Mouse (Mus musculus): Measurements from ENCODE around the gene Spocd1. TPM values are rescaled to one million over a fixed set of nuclear protein-coding genes. Genes with fewer than 3 reads are reported as not detected.

Gene Spocd1
- polyA plus RNA-seq, 1 experiment from 2014 or later = not detected

GRCm38 (mm10) chr4:129971989-129972388 is 42.9 kb downstream of the Spocd1 start:
- H3K4me3 ChIP-seq (ENCODE audit: low read depth, low read length) = no peak overlapping the region
- 55% methylated on average over 7 of the region's 7 CpGs for WGBS
- ATAC-seq (ENCODE audit: insufficient number of reproducible peaks, low FRiP score, low TSS enrichment, low read depth) (no peak), DNase-seq (ENCODE audit: low spot score) (no peak)
- H3K4me1 ChIP-seq (ENCODE audit: control insufficient read depth, insufficient read depth, low read length) = peaks cover 8% of the 10 kb centered on the region
- H3K36me3 ChIP-seq (ENCODE audit: control insufficient read depth, insufficient read depth, low read length) = no peaks in the 10 kb centered on the region
- no peak overlapping the region for H3K9ac ChIP-seq (ENCODE audit: low read length)
- no peak overlapping the region for H3K27ac ChIP-seq (replicated peaks; ENCODE audit: low read depth, low read length)
- H3K4me2 ChIP-seq (ENCODE audit: low read depth, severe bottlenecking) = no peak overlapping the region
- 0 out of 2 replicates have a peak, but pooled peaks cover 4% of the 10 kb centered on the region for H3K27me3 ChIP-seq (ENCODE audit: control insufficient read depth, insufficient read depth, low read length)
- H3K9me3 ChIP-seq (ENCODE audit: control insufficient read depth, low read length) = no peaks in the 10 kb centered on the region

GRCm38 (mm10) chr4:129974285-129974684 is 45.2 kb downstream of the Spocd1 start:
- WGBS = 66% methylated on average over 9 of the region's 9 CpGs
- H3K27me3 ChIP-seq (ENCODE audit: control insufficient read depth, insufficient read depth, low read length) = 0 out of 2 replicates have a peak, but pooled peaks cover 4% of the 10 kb centered on the region

GRCm38 (mm10) chr4:129977256-129977655 is 48.2 kb downstream of the Spocd1 start:
- Histone ChIP-seq H3K27ac (replicated peaks; ENCODE audit: low read depth, low read length) (no peak overlapping the region), H3K4me2 (ENCODE audit: low read depth, severe bottlenecking) (no peak overlapping the region), H3K4me3 (ENCODE audit: low read depth, low read length) (no peak overlapping the region), H3K9me3 (ENCODE audit: control insufficient read depth, low read length) (no peaks in the 10 kb centered on the region), H3K27me3 (ENCODE audit: control insufficient read depth, insufficient read depth, low read length) (peaks cover 18% of the 10 kb centered on the region), H3K9ac (ENCODE audit: low read length) (no peak overlapping the region), H3K36me3 (ENCODE audit: control insufficient read depth, insufficient read depth, low read length) (no peaks in the 10 kb centered on the region), H3K4me1 (ENCODE audit: control insufficient read depth, insufficient read depth, low read length) (no peaks in the 10 kb centered on the region)
- ATAC-seq (ENCODE audit: insufficient number of reproducible peaks, low FRiP score, low TSS enrichment, low read depth) (no peak), DNase-seq (ENCODE audit: low spot score) (no peak)
- WGBS = 62% methylated on average over 4 of the region's 4 CpGs

More at GRCm38 (mm10) chr4:129974285-129974684, 45.2 kb downstream of the Spocd1 start:
- DNase-seq (ENCODE audit: low spot score) (no peak), ATAC-seq (ENCODE audit: insufficient number of reproducible peaks, low FRiP score, low TSS enrichment, low read depth) (no peak)
- no peaks in the 10 kb centered on the region for H3K9me3 ChIP-seq (ENCODE audit: control insufficient read depth, low read length)
- H3K4me1 ChIP-seq (ENCODE audit: control insufficient read depth, insufficient read depth, low read length) = no peaks in the 10 kb centered on the region
- no peak overlapping the region for H3K4me3 ChIP-seq (ENCODE audit: low read depth, low read length)
- no peak overlapping the region for H3K27ac ChIP-seq (replicated peaks; ENCODE audit: low read depth, low read length)
- no peak overlapping the region for H3K9ac ChIP-seq (ENCODE audit: low read length)
- no peak overlapping the region for H3K4me2 ChIP-seq (ENCODE audit: low read depth, severe bottlenecking)
- no peaks in the 10 kb centered on the region for H3K36me3 ChIP-seq (ENCODE audit: control insufficient read depth, insufficient read depth, low read length)

- Histone ChIP-seq H3K27ac (replicated peaks; ENCODE audit: low read depth, low read length) (no peak overlapping the region), H3K4me3 (ENCODE audit: low read depth, low read length) (no peak overlapping the region), H3K36me3 (ENCODE audit: control insufficient read depth, insufficient read depth, low read length) (no peaks in the 10 kb centered on the region), H3K9me3 (ENCODE audit: control insufficient read depth, low read length) (no peaks in the 10 kb centered on the region), H3K9ac (ENCODE audit: low read length) (no peak overlapping the region), H3K27me3 (ENCODE audit: control insufficient read depth, insufficient read depth, low read length) (peaks cover 25% of the 10 kb centered on the region), H3K4me1 (ENCODE audit: control insufficient read depth, insufficient read depth, low read length) (no peaks in the 10 kb centered on the region), H3K4me2 (ENCODE audit: low read depth, severe bottlenecking) (no peak overlapping the region)
- DNase-seq (ENCODE audit: low spot score) (no peak), ATAC-seq (ENCODE audit: insufficient number of reproducible peaks, low FRiP score, low TSS enrichment, low read depth) (no peak)
- 80% methylated on average over 4 of the region's 4 CpGs for WGBS
These were observed 49.2 kb downstream of the Spocd1 start for GRCm38 (mm10) chr4:129978227-129978626.

- H3K27me3 ChIP-seq (ENCODE audit: control insufficient read depth, insufficient read depth, low read length) = peaks cover 30% of the 10 kb centered on the region
- no peaks in the 10 kb centered on the region for H3K36me3 ChIP-seq (ENCODE audit: control insufficient read depth, insufficient read depth, low read length)
- no peaks in the 10 kb centered on the region for H3K9me3 ChIP-seq (ENCODE audit: control insufficient read depth, low read length)
- WGBS = 80% methylated on average over 4 of the region's 4 CpGs
- no peak overlapping the region for H3K9ac ChIP-seq (ENCODE audit: low read length)
- DNase-seq (ENCODE audit: low spot score) (no peak), ATAC-seq (ENCODE audit: insufficient number of reproducible peaks, low FRiP score, low TSS enrichment, low read depth) (no peak)
- no peak overlapping the region for H3K4me3 ChIP-seq (ENCODE audit: low read depth, low read length)
- H3K27ac ChIP-seq (replicated peaks; ENCODE audit: low read depth, low read length) = no peak overlapping the region
- no peaks in the 10 kb centered on the region for H3K4me1 ChIP-seq (ENCODE audit: control insufficient read depth, insufficient read depth, low read length)
- H3K4me2 ChIP-seq (ENCODE audit: low read depth, severe bottlenecking) = no peak overlapping the region
These were observed 49.9 kb downstream of the Spocd1 start for GRCm38 (mm10) chr4:129978930-129979329.

GRCm38 (mm10) chr4:129981657-129982056 is 52.6 kb downstream of the Spocd1 start:
- Histone ChIP-seq H3K9ac (ENCODE audit: low read length) (no peak overlapping the region), H3K27me3 (ENCODE audit: control insufficient read depth, insufficient read depth, low read length) (peaks cover 50% of the 10 kb centered on the region), H3K9me3 (ENCODE audit: control insufficient read depth, low read length) (no peaks in the 10 kb centered on the region), H3K4me1 (ENCODE audit: control insufficient read depth, insufficient read depth, low read length) (peaks cover 12% of the 10 kb centered on the region), H3K27ac (replicated peaks; ENCODE audit: low read depth, low read length) (no peak overlapping the region), H3K4me3 (ENCODE audit: low read depth, low read length) (no peak overlapping the region), H3K4me2 (ENCODE audit: low read depth, severe bottlenecking) (no peak overlapping the region), H3K36me3 (ENCODE audit: control insufficient read depth, insufficient read depth, low read length) (no peaks in the 10 kb centered on the region)
- ATAC-seq (ENCODE audit: insufficient number of reproducible peaks, low FRiP score, low TSS enrichment, low read depth) (no peak), DNase-seq (ENCODE audit: low spot score) (no peak)
- 53% methylated on average over 11 of the region's 11 CpGs for WGBS

GRCm38 (mm10) chr4:129983046-129983445 is 54.0 kb downstream of the Spocd1 start:
- Histone ChIP-seq H3K36me3 (ENCODE audit: control insufficient read depth, insufficient read depth, low read length) (no peaks in the 10 kb centered on the region), H3K4me2 (ENCODE audit: low read depth, severe bottlenecking) (no peak overlapping the region), H3K9me3 (ENCODE audit: control insufficient read depth, low read length) (no peaks in the 10 kb centered on the region), H3K27me3 (ENCODE audit: control insufficient read depth, insufficient read depth, low read length) (peaks cover 64% of the 10 kb centered on the region), H3K4me1 (ENCODE audit: control insufficient read depth, insufficient read depth, low read length) (peaks cover 17% of the 10 kb centered on the region), H3K4me3 (ENCODE audit: low read depth, low read length) (no peak overlapping the region), H3K9ac (ENCODE audit: low read length) (no peak overlapping the region), H3K27ac (replicated peaks; ENCODE audit: low read depth, low read length) (no peak overlapping the region)
- DNase-seq (ENCODE audit: low spot score) (no peak), ATAC-seq (ENCODE audit: insufficient number of reproducible peaks, low FRiP score, low TSS enrichment, low read depth) (no peak)
- 9% methylated on average over 5 of the region's 5 CpGs for WGBS

- DNase-seq (ENCODE audit: low spot score) (peak; percentile 79), ATAC-seq (ENCODE audit: insufficient number of reproducible peaks, low FRiP score, low TSS enrichment, low read depth) (no peak)
- 7% methylated on average over 15 of the region's 15 CpGs for WGBS
- no peaks in the 10 kb centered on the region for H3K9me3 ChIP-seq (ENCODE audit: control insufficient read depth, low read length)
- H3K9ac ChIP-seq (ENCODE audit: low read length) = no peak overlapping the region
- H3K27me3 ChIP-seq (ENCODE audit: control insufficient read depth, insufficient read depth, low read length) = peaks cover 72% of the 10 kb centered on the region
- no peaks in the 10 kb centered on the region for H3K36me3 ChIP-seq (ENCODE audit: control insufficient read depth, insufficient read depth, low read length)
- H3K4me2 ChIP-seq (ENCODE audit: low read depth, severe bottlenecking) = peak overlapping the region; percentile 97
- no peak overlapping the region for H3K27ac ChIP-seq (replicated peaks; ENCODE audit: low read depth, low read length)
- peaks cover 21% of the 10 kb centered on the region for H3K4me1 ChIP-seq (ENCODE audit: control insufficient read depth, insufficient read depth, low read length)
- H3K4me3 ChIP-seq (ENCODE audit: low read depth, low read length) = peak overlapping the region; percentile 52
These were observed 54.8 kb downstream of the Spocd1 start for GRCm38 (mm10) chr4:129983764-129984420.

Data from limb, embryonic 11.5 days (tissue).